Mouse (Mus musculus) lung, adult 2 months (tissue): ENCODE results near the gene Nmi.

Source experiments
- CTCF ChIP-seq: fragments of 200-500 bp; IDR thresholded peaks from 2 replicates; pipeline ENCODE4 v1.5.1; 2011; ENCODE audit warnings: mild to moderate bottlenecking, low read length, control low read depth; ENCODE audit not compliant: insufficient read depth
- POLR2A ChIP-seq: fragments of 200-500 bp; IDR thresholded peaks from 2 replicates; pipeline ENCODE4 v1.6.1; 2011; ENCODE audit warnings: low read depth, mild to moderate bottlenecking, control low read depth, low read length, borderline replicate concordance; ENCODE audit errors: extremely low read depth

- TF ChIP-seq CTCF = no peak
- TF ChIP-seq POLR2A = no peak
Observed at GRCm38 (mm10) chr2:51982288-51982687, 9.0 kb upstream of the Nmi start.
